Mouse (Mus musculus): ENCODE results near the gene Cryzl2. TPM values are rescaled to one million over a fixed set of nuclear protein-coding genes. Genes with fewer than 3 reads are reported as not detected.

Cryzl2 gene
- total and polyA plus RNA-seq, 3 experiments, result 0.04 to 0.12 TPM; not detected in 1

GRCm38 (mm10) chr1:157513559-157513958, 55.2 kb downstream of the Cryzl2 start (continued):
- TF ChIP-seq MAFK (IDR thresholded peaks at IDR 0.05; ENCODE audit: borderline replicate concordance, low read depth, low read length) (peak; percentile 54; the same call in 1 of the 2 replicates), USF2 (IDR thresholded peaks at IDR 0.05; ENCODE audit: borderline replicate concordance in 1 of 2, insufficient read depth in 1 of 2, low read depth in 1 of 2, low read length in 2 of 2) (no peak), CHD1 (IDR thresholded peaks at IDR 0.05; ENCODE audit: low read depth, low read length) (no peak), RCOR1 (IDR thresholded peaks at IDR 0.05; ENCODE audit: low read depth, low read length) (peak; percentile 95)

GRCm38 (mm10) chr1:157514298-157514697, 55.9 kb downstream of the Cryzl2 start:
- Histone ChIP-seq H3K4me3 (ENCODE audit: control insufficient read depth in 1 of 2, insufficient read depth in 1 of 2, low read depth in 2 of 2, low read length in 2 of 2) (no peak overlapping the region), H3K9ac (ENCODE audit: control insufficient read depth, low read depth, low read length, poor library complexity, severe bottlenecking) (0 out of 2 replicates have a peak overlapping the region, but pooled peaks have one; percentile 9), H3K79me2 (ENCODE audit: control insufficient read depth, insufficient read depth, low read length, poor library complexity) (no peaks in the 10 kb centered on the region), H3K36me3 (ENCODE audit: control insufficient read depth in 1 of 2, insufficient read depth in 2 of 2, low read length in 2 of 2) (peaks cover 0 to 38% of the 10 kb centered on the region in 2 experiments; a peak in 2 of 4 replicates), H3K27me3 (ENCODE audit: control insufficient read depth in 1 of 2, insufficient read depth in 2 of 2, low read length in 2 of 2) (no peaks in the 10 kb centered on the region), H3K4me1 (ENCODE audit: control insufficient read depth in 1 of 2, insufficient read depth in 2 of 2, low read length in 2 of 2) (peaks cover 17 to 36% of the 10 kb centered on the region in 2 experiments), H3K27ac (ENCODE audit: control insufficient read depth, low read depth, low read length) (peak overlapping the region; percentile 64; the same call in 1 of the 2 replicates), H3K9me3 (replicated peaks; ENCODE audit: insufficient read depth, low read length) (no peaks in the 10 kb centered on the region)
- TF ChIP-seq E2F4 (IDR thresholded peaks at IDR 0.05; ENCODE audit: borderline replicate concordance, low read depth, low read length), result no peak
- TF ChIP-seq SMC3 (IDR thresholded peaks at IDR 0.05; ENCODE audit: low read depth, low read length), result no peak
- TF ChIP-seq ZC3H11A (IDR thresholded peaks at IDR 0.05; ENCODE audit: low read depth, low read length), result no peak
- TF ChIP-seq MAZ (IDR thresholded peaks at IDR 0.05; ENCODE audit: low read depth, low read length), result no peak
- TF ChIP-seq EP300 (IDR thresholded peaks at IDR 0.05; ENCODE audit: low read depth in 1 of 2, low read length in 2 of 2), result no peak
- no peak for TF ChIP-seq MXI1 (IDR thresholded peaks at IDR 0.05; ENCODE audit: low read depth, low read length)
- no peak for TF ChIP-seq GABPA (IDR thresholded peaks at IDR 0.05; ENCODE audit: low read depth, low read length)
- no peak for TF ChIP-seq ELF1 (IDR thresholded peaks at IDR 0.05; ENCODE audit: low read depth, low read length)
- TF ChIP-seq ZNF384 (IDR thresholded peaks at IDR 0.05; ENCODE audit: low read depth, low read length), result no peak
- TF ChIP-seq SIN3A (IDR thresholded peaks at IDR 0.05; ENCODE audit: low read length), result no peak
- TF ChIP-seq CTCF (IDR thresholded peaks at IDR 0.05 in 2 of 3, conservative IDR thresholded peaks at IDR 0.05 in 1 of 3; ENCODE audit: control insufficient read depth in 1 of 3, insufficient read depth in 1 of 3, low read depth in 2 of 3, low read length in 3 of 3, poor library complexity in 1 of 3, severe bottlenecking in 1 of 3), result no peak
- no peak for TF ChIP-seq TBP (IDR thresholded peaks at IDR 0.05; ENCODE audit: low read depth, low read length)
- TF ChIP-seq MEF2A (IDR thresholded peaks at IDR 0.05; ENCODE audit: extremely low read depth, insufficient replicate concordance, low read depth, low read length, poor library complexity, severe bottlenecking), result no peak
- no peak for TF ChIP-seq NRF1 (IDR thresholded peaks at IDR 0.05; ENCODE audit: insufficient read depth, low read depth, low read length, poor library complexity, severe bottlenecking)
- no peak for TF ChIP-seq POLR2A (IDR thresholded peaks at IDR 0.05; ENCODE audit: control insufficient read depth in 1 of 2, insufficient read depth in 1 of 2, low read depth in 1 of 2, low read length in 2 of 2, poor library complexity in 1 of 2)
- no peak for TF ChIP-seq KAT2A (conservative IDR thresholded peaks at IDR 0.05; ENCODE audit: low read depth, low read length)
- no peak for TF ChIP-seq TCF12 (IDR thresholded peaks at IDR 0.05; ENCODE audit: low read depth, low read length)
- no peak for TF ChIP-seq GATA1 (IDR thresholded peaks at IDR 0.05; ENCODE audit: low read depth, low read length)
- no peak for DNase-seq (ENCODE audit: low read depth, low spot score)

Measured in MEL (cell line).